Mouse (Mus musculus) cerebellum, adult 9-10 months (tissue): ENCODE measurements around the gene Ube2a.

ENCODE experiments used
- DNase-seq: peaks from one replicate; pipeline ENCODE4 v3.0.0; 2022

Ube2a gene

GRCm38 (mm10) chrX:36902321-36903114, 28.8 kb downstream of the Ube2a start, which contains the start of gene Nkrf:
Gene Nkrf (minus strand): TSS chrX:36902899.
- DNase-seq: peak; percentile 42

- DNase-seq: peak; percentile 95
Measured at GRCm38 (mm10) chrX:36903115-36903768, 29.5 kb downstream of the Ube2a start.

- DNase-seq: no peak
Measured at GRCm38 (mm10) chrX:36906539-36906938, 32.8 kb downstream of the Ube2a start.

GRCm38 (mm10) chrX:36911343-36911742, 37.6 kb downstream of the Ube2a start:
- DNase-seq: peak; percentile 54

GRCm38 (mm10) chrX:36917749-36918148, 44.0 kb downstream of the Ube2a start:
- DNase-seq: no peak

- no peak for DNase-seq
Measured at GRCm38 (mm10) chrX:36921346-36921745, 47.6 kb downstream of the Ube2a start.

- DNase-seq: no peak
Measured at GRCm38 (mm10) chrX:36928791-36929190, 55.1 kb downstream of the Ube2a start.

- no peak for DNase-seq
Measured at GRCm38 (mm10) chrX:36929694-36930093, 56.0 kb downstream of the Ube2a start.

- no peak for DNase-seq
Measured at GRCm38 (mm10) chrX:36930574-36930973, 56.9 kb downstream of the Ube2a start.
